Mouse (Mus musculus) megakaryocyte progenitor cell, adult 5-6 weeks (primary cell): ENCODE results near the gene Slc29a2. TPM values are rescaled to one million over a fixed set of nuclear protein-coding genes. Genes with fewer than 3 reads are reported as not detected.
"Not testable (repeated sequence)": the region's sequence is repeated elsewhere in the genome, so short reads cannot be mapped to it uniquely, and the experiment has no call there.

ENCODE experiments used
- ATAC-seq: replicated peaks from 2 replicates; pipeline ENCODE4 v1.8.0; 2016; ENCODE audit warnings: mild to moderate bottlenecking, moderate TSS enrichment, inconsistent platforms; ENCODE audit not compliant: poor library complexity
- total RNA-seq, 2 experiments: library from RNA; stranded (forward) in 1 of 2; stranded (reverse) in 1 of 2; fragments of 157-497, 149-512 nt in 1 of 2; fragments of 200-1000 nt in 1 of 2; gene quantifications; 2 replicates each; pipeline versions ENCODE4 v1.2.3 to v1.2.4; 2015 to 2017

Gene Slc29a2
- 3.6 and 5.2 TPM in 2 replicates for total RNA-seq (2015)
- total RNA-seq (2017), result 1.1 and 2.9 TPM in 2 replicates

GRCm38 (mm10) chr19:5023621-5024479 is at the start of gene Slc29a2:
TSS of gene Slc29a2 (plus strand) at chr19:5023860.
- ATAC-seq, result peak; percentile 96

GRCm38 (mm10) chr19:4981767-4982166 is 41.9 kb upstream of the Slc29a2 start:
- ATAC-seq, result 0 out of 2 replicates have a peak, but pooled peaks have one; percentile 34

- peak; percentile 97 for ATAC-seq
These were observed 34.6 kb upstream of the Slc29a2 start for GRCm38 (mm10) chr19:4989013-4989412.

- ATAC-seq, result no peak
These were observed 34.0 kb upstream of the Slc29a2 start for GRCm38 (mm10) chr19:4989434-4990255.

- no peak for ATAC-seq
These were observed 33.4 kb upstream of the Slc29a2 start, which contains the start of gene Npas4 for GRCm38 (mm10) chr19:4990256-4990625. TSS of gene Npas4 (minus strand) at chr19:4990316.

- ATAC-seq, result no peak
These were observed 32.9 kb upstream of the Slc29a2 start for GRCm38 (mm10) chr19:4990716-4991115.

GRCm38 (mm10) chr19:4992371-4992770 is 31.3 kb upstream of the Slc29a2 start:
- ATAC-seq, result no peak

- ATAC-seq, result peak; percentile 48; the same call in 1 of the 2 replicates
These were observed 30.8 kb upstream of the Slc29a2 start for GRCm38 (mm10) chr19:4992904-4993303.

- no peak for ATAC-seq
These were observed 29.6 kb upstream of the Slc29a2 start for GRCm38 (mm10) chr19:4994043-4994442.

- peak; percentile 50 for ATAC-seq
These were observed 24.1 kb upstream of the Slc29a2 start for GRCm38 (mm10) chr19:4999445-5000140.

- peak; percentile 91 for ATAC-seq
These were observed 21.8 kb upstream of the Slc29a2 start for GRCm38 (mm10) chr19:5001666-5002406.

GRCm38 (mm10) chr19:5003644-5004043 is 20.0 kb upstream of the Slc29a2 start:
- ATAC-seq, result not testable (repeated sequence)

GRCm38 (mm10) chr19:5004925-5005324 is 18.7 kb upstream of the Slc29a2 start:
- ATAC-seq, result no peak

GRCm38 (mm10) chr19:5013138-5013537 is 10.5 kb upstream of the Slc29a2 start:
- no peak for ATAC-seq

GRCm38 (mm10) chr19:5014961-5015398 is 8.7 kb upstream of the Slc29a2 start:
- ATAC-seq, result peak; percentile 52

GRCm38 (mm10) chr19:5016221-5016742 is 7.4 kb upstream of the Slc29a2 start:
- ATAC-seq, result 0 out of 2 replicates have a peak, but pooled peaks have one; percentile 6

GRCm38 (mm10) chr19:5016782-5017181 is 6.9 kb upstream of the Slc29a2 start:
- ATAC-seq, result peak; percentile 88

GRCm38 (mm10) chr19:5017611-5018010 is 6.0 kb upstream of the Slc29a2 start:
- ATAC-seq, result no peak

- ATAC-seq, result no peak
These were observed 5.5 kb upstream of the Slc29a2 start for GRCm38 (mm10) chr19:5018191-5018590.

GRCm38 (mm10) chr19:5021416-5021815 is 2.2 kb upstream of the Slc29a2 start:
- no peak for ATAC-seq
